Mouse (Mus musculus) ES-E14 (cell line): ENCODE data around the gene Nfic.

Experiments used
- CHD2 ChIP-seq: IDR thresholded peaks from 2 replicates; pipeline ENCODE4 v1.6.1; 2014; ENCODE audit warnings: mild to moderate bottlenecking, low read depth, low read length, inconsistent platforms
- HCFC1 ChIP-seq: IDR thresholded peaks from 2 replicates; pipeline ENCODE4 v1.6.1; 2012; ENCODE audit warnings: low read length, inconsistent platforms, borderline replicate concordance; ENCODE audit not compliant: insufficient read depth
- MAFK ChIP-seq: IDR thresholded peaks from 2 replicates; pipeline ENCODE4 v1.6.1; 2014; ENCODE audit warnings: mild to moderate bottlenecking, low read depth, low read length, inconsistent platforms; ENCODE audit not compliant: insufficient read depth
- ZC3H11A ChIP-seq: IDR thresholded peaks from 2 replicates; pipeline ENCODE4 v1.6.1; 2012; ENCODE audit warnings: low read depth, mild to moderate bottlenecking, inconsistent platforms, low read length, borderline replicate concordance

DNA sequence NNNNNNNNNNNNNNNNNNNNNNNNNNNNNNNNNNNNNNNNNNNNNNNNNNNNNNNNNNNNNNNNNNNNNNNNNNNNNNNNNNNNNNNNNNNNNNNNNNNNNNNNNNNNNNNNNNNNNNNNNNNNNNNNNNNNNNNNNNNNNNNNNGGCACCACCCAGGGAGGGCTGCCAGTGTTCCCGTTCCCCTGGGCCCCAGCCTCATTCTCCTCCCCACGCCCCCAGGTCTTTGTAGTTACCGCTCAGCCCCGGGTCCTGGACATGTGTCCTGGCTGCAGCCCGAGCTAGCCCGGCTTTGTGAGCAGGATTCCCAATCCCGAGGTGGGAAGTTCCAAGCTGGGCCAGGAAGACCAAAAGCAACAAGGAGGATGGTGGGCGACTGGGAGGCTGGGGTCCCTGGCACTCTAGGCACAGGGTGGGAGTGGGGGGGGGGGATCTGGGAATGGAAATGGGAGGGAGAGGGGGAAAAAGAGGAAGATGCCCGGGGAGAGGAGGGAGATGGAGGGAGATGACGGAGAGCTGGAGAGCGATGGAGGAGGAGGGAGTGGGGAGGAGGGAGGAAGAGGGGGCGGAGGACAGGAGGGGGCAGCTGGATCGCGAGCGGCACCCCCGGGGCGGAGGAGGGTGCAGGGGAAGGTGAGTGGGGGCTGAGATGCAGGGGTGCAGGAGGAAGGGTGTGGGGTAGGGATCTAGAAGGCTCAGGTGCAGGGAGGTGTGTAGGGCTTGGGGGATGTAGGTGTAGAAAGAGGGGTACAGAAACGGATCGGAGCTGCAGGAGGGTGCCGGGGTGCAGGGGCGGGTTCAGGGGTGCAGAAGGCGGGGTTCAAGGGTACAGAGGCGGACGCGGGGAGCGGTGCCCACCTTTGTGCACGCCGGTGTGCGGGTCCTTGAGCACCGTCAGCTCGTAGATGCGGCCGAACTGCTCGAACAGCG, 26.4 kb upstream of the Nfic start:
- TF ChIP-seq MAFK (no peak), CHD2 (no peak), HCFC1 (no peak), ZC3H11A (no peak)
